Mouse (Mus musculus): ENCODE measurements at regions not wholly inside any gene's neighbourhood (a gene's known extent, or its start where the extent isn't known, plus 50 kb on each side); places are given as distances from the start of the nearest gene placed in this dataset.

DNA sequence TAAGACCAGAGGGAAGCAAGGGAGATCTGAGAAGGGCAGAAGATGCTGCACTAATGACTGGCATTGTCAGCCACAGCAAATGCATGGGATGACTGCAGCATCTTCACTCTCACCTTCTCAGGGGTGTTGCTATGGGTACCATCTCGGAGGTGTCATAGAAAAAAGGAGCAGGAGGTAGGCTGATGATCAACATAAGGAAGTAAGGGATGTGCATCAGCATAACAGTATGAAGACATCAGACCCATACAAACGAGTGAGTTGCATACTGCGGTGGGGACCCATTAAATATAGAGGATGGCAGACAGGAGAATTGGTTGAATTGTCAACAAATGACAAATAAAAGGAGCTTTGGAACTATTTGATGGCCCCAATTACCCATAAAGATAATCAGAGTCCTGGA, 280.7 kb upstream of the Dph6 start:
- TF ChIP-seq POLR2A (IDR thresholded peaks at IDR 0.05; ENCODE audit: control insufficient read depth, extremely low read depth, insufficient read depth, low read length, poor library complexity) (no peak), CTCF (IDR thresholded peaks at IDR 0.05; ENCODE audit: borderline replicate concordance, control insufficient read depth, extremely low read depth, insufficient read depth, low read length, poor library complexity) (no peak)
- H3K27ac ChIP-seq (ENCODE audit: control insufficient read depth, insufficient read depth, low read length), result no peak overlapping the region
- DNase-seq, result no peak
- H3K4me1 ChIP-seq (replicated peaks; ENCODE audit: control insufficient read depth, insufficient read depth, low read length), result no peaks in the 10 kb centered on the region
- 83% methylated on average over 3 of the region's 3 CpGs for WGBS
- no peak overlapping the region for H3K4me3 ChIP-seq (ENCODE audit: control insufficient read depth, insufficient read depth, low read length)
- H3K36me3 ChIP-seq (ENCODE audit: control insufficient read depth, insufficient read depth, low read length), result no peaks in the 10 kb centered on the region
- no peaks in the 10 kb centered on the region for H3K27me3 ChIP-seq (ENCODE audit: control insufficient read depth, insufficient read depth, low read length)

DNA sequence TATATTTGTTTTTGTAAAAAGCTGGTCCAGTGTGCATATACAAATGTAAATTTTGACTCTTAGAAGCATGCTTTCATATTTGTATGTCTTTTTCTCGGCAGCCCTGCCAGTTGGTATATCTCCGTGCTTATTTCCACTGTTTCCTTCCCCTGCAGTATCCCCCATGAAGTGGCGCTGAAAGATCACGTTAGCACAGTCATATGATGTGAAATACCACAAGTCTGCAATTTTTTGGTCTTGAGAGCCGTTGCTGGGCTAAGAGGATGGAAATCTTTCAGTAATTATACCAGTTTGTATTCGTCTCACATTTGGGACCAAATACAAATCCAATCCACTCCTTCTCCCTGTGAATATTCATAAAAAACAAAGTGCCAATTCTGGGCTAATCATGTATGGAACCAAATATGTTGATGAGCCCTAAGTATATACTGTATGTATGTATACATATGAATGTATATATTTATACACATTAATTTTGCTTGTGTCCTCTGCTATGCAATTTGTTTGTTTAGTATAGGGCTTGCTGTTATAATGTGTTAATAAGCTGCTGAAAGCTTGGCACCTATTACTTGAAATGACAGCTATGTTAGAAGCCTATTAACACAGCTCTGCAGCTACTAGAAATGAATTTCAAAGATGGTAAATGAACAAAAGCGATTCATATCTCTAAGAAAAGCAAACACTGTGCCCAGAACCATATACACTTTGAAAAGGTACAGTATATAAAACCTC, 283.8 kb upstream of the Dph6 start:
- WGBS, result 29% methylated on average over 7 of the region's 7 CpGs
- H3K36me3 ChIP-seq (ENCODE audit: control insufficient read depth, insufficient read depth, low read length), result no peaks in the 10 kb centered on the region
- H3K4me3 ChIP-seq (ENCODE audit: control insufficient read depth, insufficient read depth, low read length), result no peak overlapping the region
- no peaks in the 10 kb centered on the region for H3K4me1 ChIP-seq (replicated peaks; ENCODE audit: control insufficient read depth, insufficient read depth, low read length)
- H3K27ac ChIP-seq (ENCODE audit: control insufficient read depth, insufficient read depth, low read length), result no peak overlapping the region
- TF ChIP-seq POLR2A (IDR thresholded peaks at IDR 0.05; ENCODE audit: control insufficient read depth, extremely low read depth, insufficient read depth, low read length, poor library complexity), result no peak
- no peak for TF ChIP-seq CTCF (IDR thresholded peaks at IDR 0.05; ENCODE audit: borderline replicate concordance, control insufficient read depth, extremely low read depth, insufficient read depth, low read length, poor library complexity)
- no peak for DNase-seq
- no peaks in the 10 kb centered on the region for H3K27me3 ChIP-seq (ENCODE audit: control insufficient read depth, insufficient read depth, low read length)

DNA sequence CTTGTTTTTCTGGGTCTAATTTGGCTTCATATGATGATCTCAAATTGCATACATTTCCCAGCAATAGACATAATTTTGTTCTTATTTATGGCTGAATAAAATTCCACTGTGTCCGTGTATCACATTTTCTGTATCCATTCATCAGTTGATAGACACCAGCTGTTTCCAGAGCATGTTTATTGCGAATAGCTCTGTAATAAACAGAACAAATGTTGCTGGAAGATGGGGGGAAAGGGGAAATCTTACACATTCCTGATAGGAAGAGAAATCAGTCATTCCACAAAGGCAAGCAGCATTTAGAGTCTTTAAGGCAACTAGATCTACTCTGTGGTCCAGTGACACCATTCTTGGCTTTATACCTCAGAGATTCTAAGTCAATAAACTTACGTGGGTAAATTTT, 311.3 kb upstream of the Dph6 start:
- Histone ChIP-seq H3K4me1 (replicated peaks; ENCODE audit: control insufficient read depth, insufficient read depth, low read length) (no peaks in the 10 kb centered on the region), H3K27ac (ENCODE audit: control insufficient read depth, insufficient read depth, low read length) (no peak overlapping the region), H3K4me3 (ENCODE audit: control insufficient read depth, insufficient read depth, low read length) (no peak overlapping the region), H3K27me3 (ENCODE audit: control insufficient read depth, insufficient read depth, low read length) (no peaks in the 10 kb centered on the region), H3K36me3 (ENCODE audit: control insufficient read depth, insufficient read depth, low read length) (no peaks in the 10 kb centered on the region)
- 91% methylated on average over 3 of the region's 3 CpGs for WGBS
- TF ChIP-seq POLR2A (IDR thresholded peaks at IDR 0.05; ENCODE audit: control insufficient read depth, extremely low read depth, insufficient read depth, low read length, poor library complexity) (no peak), CTCF (IDR thresholded peaks at IDR 0.05; ENCODE audit: borderline replicate concordance, control insufficient read depth, extremely low read depth, insufficient read depth, low read length, poor library complexity) (no peak)
- DNase-seq, result no peak

DNA sequence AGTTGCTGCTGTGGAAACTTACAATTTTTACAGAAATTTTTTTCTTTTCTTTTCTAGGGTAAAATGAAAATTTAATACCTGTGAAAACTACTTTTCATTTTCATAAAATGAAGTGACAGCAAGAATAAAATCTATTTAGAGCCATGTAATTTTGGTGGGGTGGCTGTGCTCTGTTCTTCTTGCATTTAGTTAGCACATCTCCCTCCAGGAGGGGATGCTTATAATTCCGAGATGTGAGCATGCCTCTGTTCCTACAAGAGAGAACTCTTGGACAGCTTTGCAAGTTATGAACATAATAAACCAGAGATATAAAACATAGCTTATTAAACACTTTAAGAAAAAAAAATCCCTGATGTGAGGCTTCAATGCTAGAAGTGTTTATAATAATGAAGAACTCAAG, 313.9 kb upstream of the Dph6 start:
- 86% methylated on average over 1 of the region's 1 CpGs for WGBS

DNA sequence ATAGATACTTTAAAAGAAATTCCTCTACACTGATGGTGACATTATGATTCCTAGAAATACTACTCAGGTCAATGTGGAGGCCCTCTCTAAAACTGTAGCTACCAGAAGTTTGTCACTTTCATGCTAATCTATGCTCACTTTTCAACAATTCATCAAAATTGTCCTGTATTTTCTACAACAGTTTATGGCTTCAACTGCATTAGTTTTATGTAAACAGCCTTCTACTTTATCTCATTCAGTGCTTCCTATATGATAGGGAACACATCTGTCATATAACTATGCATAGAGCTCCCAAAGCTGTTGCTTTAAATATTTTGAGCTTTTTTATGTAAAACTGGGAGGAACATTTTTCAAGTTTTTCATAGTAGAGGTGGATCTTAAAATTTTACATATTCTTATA, 338.7 kb upstream of the Dph6 start:
- TF ChIP-seq POLR2A (IDR thresholded peaks at IDR 0.05; ENCODE audit: control insufficient read depth, extremely low read depth, insufficient read depth, low read length, poor library complexity) (no peak), CTCF (IDR thresholded peaks at IDR 0.05; ENCODE audit: borderline replicate concordance, control insufficient read depth, extremely low read depth, insufficient read depth, low read length, poor library complexity) (no peak)
- Histone ChIP-seq H3K4me1 (replicated peaks; ENCODE audit: control insufficient read depth, insufficient read depth, low read length) (no peaks in the 10 kb centered on the region), H3K27ac (ENCODE audit: control insufficient read depth, insufficient read depth, low read length) (no peak overlapping the region), H3K4me3 (ENCODE audit: control insufficient read depth, insufficient read depth, low read length) (no peak overlapping the region), H3K36me3 (ENCODE audit: control insufficient read depth, insufficient read depth, low read length) (no peaks in the 10 kb centered on the region), H3K27me3 (ENCODE audit: control insufficient read depth, insufficient read depth, low read length) (no peaks in the 10 kb centered on the region)
- DNase-seq, result no peak

More for the DNA sequence above, 313.9 kb upstream of the Dph6 start:
- DNase-seq, result no peak
- H3K4me3 ChIP-seq (ENCODE audit: control insufficient read depth, insufficient read depth, low read length), result no peak overlapping the region
- no peaks in the 10 kb centered on the region for H3K36me3 ChIP-seq (ENCODE audit: control insufficient read depth, insufficient read depth, low read length)
- H3K27me3 ChIP-seq (ENCODE audit: control insufficient read depth, insufficient read depth, low read length), result no peaks in the 10 kb centered on the region
- H3K4me1 ChIP-seq (replicated peaks; ENCODE audit: control insufficient read depth, insufficient read depth, low read length), result no peaks in the 10 kb centered on the region
- no peak overlapping the region for H3K27ac ChIP-seq (ENCODE audit: control insufficient read depth, insufficient read depth, low read length)
- no peak for TF ChIP-seq CTCF (IDR thresholded peaks at IDR 0.05; ENCODE audit: borderline replicate concordance, control insufficient read depth, extremely low read depth, insufficient read depth, low read length, poor library complexity)
- TF ChIP-seq POLR2A (IDR thresholded peaks at IDR 0.05; ENCODE audit: control insufficient read depth, extremely low read depth, insufficient read depth, low read length, poor library complexity), result no peak

DNA sequence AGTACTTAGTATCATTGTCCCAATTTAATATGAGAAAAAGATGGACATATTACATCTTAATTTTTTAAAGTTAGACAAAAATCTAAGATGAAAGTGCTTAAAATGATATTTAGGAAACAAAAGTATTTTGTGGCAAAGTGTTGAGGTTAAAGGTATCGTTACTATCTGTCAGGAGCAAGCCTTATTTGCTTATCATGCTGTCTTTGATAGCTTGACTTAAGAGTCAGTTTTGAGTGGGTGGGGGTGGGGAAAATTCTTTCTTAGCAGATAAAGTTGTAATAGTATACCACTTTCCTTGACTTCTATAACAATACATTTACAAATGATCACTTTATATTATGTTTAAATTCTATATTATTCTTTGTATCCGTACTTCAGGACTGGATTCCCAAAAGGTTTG, 339.1 kb upstream of the Dph6 start:
- Histone ChIP-seq H3K4me3 (ENCODE audit: control insufficient read depth, insufficient read depth, low read length) (no peak overlapping the region), H3K27me3 (ENCODE audit: control insufficient read depth, insufficient read depth, low read length) (no peaks in the 10 kb centered on the region), H3K27ac (ENCODE audit: control insufficient read depth, insufficient read depth, low read length) (no peak overlapping the region), H3K36me3 (ENCODE audit: control insufficient read depth, insufficient read depth, low read length) (no peaks in the 10 kb centered on the region), H3K4me1 (replicated peaks; ENCODE audit: control insufficient read depth, insufficient read depth, low read length) (no peaks in the 10 kb centered on the region)
- 95% methylated on average over 2 of the region's 2 CpGs for WGBS
- no peak for DNase-seq
- TF ChIP-seq POLR2A (IDR thresholded peaks at IDR 0.05; ENCODE audit: control insufficient read depth, extremely low read depth, insufficient read depth, low read length, poor library complexity) (no peak), CTCF (IDR thresholded peaks at IDR 0.05; ENCODE audit: borderline replicate concordance, control insufficient read depth, extremely low read depth, insufficient read depth, low read length, poor library complexity) (no peak)

Measured in thymus, adult 2 months (tissue).